Mouse (Mus musculus) adrenal gland, adult 8-10 months (tissue): ENCODE data around the gene Ppp1r13b. TPM values are rescaled to one million over a fixed set of nuclear protein-coding genes. Genes with fewer than 3 reads are reported as not detected.
A peak's percentile ranks its signal among the peaks of the same experiment; 100 is the strongest.

Experiments
- DNase-seq: peaks from one replicate; pipeline ENCODE4 v3.0.0; 2022
- total RNA-seq, 4 experiments: library from RNA; stranded (reverse); gene quantifications; 2 replicates each; pipeline ENCODE4 v1.2.4; 2022

Gene Ppp1r13b
- total RNA-seq, 4 experiments from 2014 or later: 16.0 to 26.6 (median 18.7) TPM

- DNase-seq: no peak
Observed at GRCm38 (mm10) chr12:111821931-111822330, 86.0 kb downstream of the Ppp1r13b start.

DNA sequence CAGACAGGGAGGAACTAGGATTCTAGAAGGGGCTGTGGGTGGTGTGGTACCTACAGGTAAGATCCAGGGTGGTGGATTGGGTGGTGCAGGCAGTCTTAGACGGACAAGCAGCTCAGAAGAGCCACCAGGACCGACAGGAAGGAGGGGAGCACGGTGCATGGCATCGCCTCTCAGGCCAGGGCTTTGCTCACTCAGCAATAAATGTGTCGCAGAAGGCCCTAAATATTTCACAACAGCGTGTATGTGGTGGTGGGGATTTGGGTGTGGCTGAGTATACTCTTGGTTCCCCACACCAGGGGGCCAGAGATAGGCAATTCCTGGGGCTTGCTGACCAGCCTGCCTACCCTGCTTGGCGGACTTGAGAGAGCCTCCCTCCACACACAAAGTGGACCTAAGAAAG lies 87.2 kb downstream of the Ppp1r13b start:
- no peak for DNase-seq

DNA sequence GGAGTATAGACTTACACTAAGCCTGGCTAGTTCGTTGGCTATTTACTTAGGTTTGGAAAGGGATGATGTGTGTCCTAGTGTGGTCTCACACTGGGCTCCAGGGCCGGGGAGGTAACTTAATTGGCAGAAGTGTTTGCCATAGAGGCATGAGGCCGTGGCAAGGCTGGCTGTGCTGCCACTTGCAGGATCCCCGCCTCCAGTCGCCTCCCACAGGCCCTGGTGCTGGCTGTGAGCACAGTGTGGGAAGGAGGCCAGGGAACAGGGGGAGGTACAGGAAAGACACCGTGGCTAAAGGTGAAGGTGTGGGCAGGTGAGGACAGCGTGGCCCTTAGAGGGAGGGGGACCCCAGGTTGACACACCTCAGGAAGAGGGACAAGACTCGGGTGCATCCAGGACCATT lies 88.0 kb downstream of the Ppp1r13b start:
- DNase-seq: no peak

- no peak for DNase-seq
Observed at GRCm38 (mm10) chr12:111817991-111818390, 89.9 kb downstream of the Ppp1r13b start.

- no peak for DNase-seq
Observed at GRCm38 (mm10) chr12:111816967-111817366, 90.9 kb downstream of the Ppp1r13b start.

DNA sequence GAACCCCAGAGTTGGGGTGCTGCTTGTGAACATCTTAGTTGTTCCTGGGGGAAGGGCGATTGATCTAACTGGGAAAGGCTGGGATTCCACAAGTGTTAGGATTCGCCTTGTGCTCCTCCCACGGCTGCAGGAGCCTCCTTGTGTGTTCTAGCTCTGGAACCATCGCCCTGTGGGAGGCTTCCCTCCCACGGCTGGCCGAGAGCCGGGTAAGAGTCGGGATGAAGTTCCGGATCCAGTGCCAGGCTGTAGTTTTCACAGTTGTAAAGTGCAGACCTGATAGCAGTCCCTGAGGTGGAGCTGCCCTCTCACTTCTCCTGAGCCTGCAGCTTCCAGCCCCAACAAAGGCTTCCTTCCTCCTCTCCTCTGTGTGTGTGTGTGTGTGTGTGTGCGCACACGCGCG lies 91.4 kb downstream of the Ppp1r13b start:
- DNase-seq: no peak

GRCm38 (mm10) chr12:111814769-111815762 lies 92.8 kb downstream of the Ppp1r13b start:
- DNase-seq: no peak

- peak; percentile 99 for DNase-seq
Observed at GRCm38 (mm10) chr12:111813766-111814617, 93.9 kb downstream of the Ppp1r13b start, which contains the start of the genes Xrcc3 and Zfyve21. Xrcc3 (minus strand) TSS chr12:111813873. Zfyve21 (plus strand) TSS chr12:111814170.

DNA sequence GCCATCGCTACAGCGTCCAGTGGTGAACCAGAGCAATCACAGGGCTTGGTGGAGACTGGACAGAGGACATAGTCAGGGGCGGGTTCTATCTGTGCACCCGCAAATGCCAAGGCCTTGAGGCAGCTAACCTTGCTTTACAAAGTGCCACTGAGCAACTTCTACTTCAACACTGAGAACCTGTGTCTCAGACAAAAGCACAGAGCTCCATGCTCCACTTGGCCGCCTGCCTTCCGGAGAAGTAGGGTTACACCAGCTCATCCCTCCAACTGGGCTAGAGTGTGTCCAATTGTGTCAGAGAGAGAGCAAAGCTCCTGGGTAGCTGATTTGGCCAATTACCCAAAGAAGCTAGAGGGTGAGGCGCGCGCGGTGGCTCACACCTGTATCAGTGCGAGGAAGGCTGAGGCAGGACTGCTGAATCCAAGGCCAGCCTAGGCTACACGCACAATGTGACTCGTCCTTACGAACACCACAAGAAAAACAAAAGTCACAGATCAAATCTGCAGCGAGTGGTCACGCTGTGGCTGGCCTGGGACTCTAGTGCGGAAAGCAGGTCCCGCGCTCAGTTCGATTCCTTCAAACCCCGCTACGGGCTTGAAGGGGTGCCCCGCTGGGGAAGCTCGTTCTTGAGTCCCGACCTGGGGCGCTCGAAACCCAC lies 94.7 kb downstream of the Ppp1r13b start:
- DNase-seq: peak; percentile 72

DNA sequence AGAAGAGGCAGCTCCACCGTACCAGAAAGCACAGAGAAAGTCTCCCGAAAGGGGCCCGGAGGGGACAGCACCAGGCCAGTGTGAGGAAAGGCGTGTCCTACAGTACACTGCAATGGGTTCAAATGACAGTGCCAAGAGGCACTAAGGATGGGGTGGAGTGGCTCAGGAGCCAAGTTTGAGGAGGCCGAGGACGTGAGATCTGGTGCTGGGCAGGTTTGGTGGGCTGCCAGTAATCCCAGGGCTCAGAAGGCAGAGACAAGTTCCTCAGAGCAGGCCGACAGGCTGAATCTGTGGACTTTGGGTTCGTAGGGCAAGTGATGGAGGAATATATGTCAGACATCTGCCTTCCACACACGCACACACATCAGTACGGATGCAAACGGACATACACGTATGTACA lies 95.3 kb downstream of the Ppp1r13b start:
- no peak for DNase-seq

GRCm38 (mm10) chr12:111812075-111812474 lies 95.8 kb downstream of the Ppp1r13b start:
- DNase-seq: no peak

DNA sequence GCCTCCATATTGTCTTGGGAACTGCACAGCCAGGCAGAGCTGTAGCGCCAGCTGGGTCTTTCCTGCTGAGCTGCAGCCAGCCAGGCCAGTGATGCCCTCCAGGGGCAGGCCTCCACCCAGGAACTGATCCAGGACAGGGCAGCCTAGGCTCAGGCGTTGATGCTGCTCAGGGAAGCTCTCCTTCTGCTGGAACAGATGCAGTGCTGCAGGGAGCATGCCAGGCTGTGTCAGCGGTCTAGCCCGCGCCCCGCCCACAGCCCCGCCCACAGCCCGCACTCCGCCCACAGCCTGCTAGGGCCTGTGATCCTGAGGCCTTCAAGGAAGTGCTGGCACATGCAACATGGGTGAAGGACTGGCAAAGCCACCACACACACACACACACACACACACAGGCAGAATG lies 98.1 kb downstream of the Ppp1r13b start:
- DNase-seq: peak; percentile 72

DNA sequence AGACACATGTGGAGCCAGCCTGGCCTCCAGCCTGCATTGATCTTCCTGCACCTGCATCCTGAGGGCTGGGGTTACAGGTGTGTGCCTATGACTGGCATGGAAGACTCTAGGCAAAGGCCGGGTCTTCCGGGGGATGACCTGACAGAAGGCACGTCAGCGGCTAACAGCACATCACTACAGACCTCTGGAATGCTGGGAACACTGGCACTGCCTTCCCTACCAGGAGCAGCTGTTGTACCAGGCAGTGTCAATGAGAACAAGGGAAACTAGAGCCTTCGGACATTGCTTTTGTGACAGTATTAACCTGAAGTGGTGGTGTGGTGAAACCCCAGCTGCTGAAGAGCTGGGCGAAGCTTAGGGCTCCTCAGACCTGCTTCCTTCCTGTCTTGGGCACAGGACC lies 99.1 kb downstream of the Ppp1r13b start:
- DNase-seq: no peak

GRCm38 (mm10) chr12:111803538-111803937 lies 104.4 kb downstream of the Ppp1r13b start:
- DNase-seq: no peak

GRCm38 (mm10) chr12:111800459-111801183 lies 107.3 kb downstream of the Ppp1r13b start:
- DNase-seq: no peak

GRCm38 (mm10) chr12:111798493-111798892 lies 109.4 kb downstream of the Ppp1r13b start:
- no peak for DNase-seq

GRCm38 (mm10) chr12:111797251-111797650 lies 110.7 kb downstream of the Ppp1r13b start:
- DNase-seq: no peak

DNA sequence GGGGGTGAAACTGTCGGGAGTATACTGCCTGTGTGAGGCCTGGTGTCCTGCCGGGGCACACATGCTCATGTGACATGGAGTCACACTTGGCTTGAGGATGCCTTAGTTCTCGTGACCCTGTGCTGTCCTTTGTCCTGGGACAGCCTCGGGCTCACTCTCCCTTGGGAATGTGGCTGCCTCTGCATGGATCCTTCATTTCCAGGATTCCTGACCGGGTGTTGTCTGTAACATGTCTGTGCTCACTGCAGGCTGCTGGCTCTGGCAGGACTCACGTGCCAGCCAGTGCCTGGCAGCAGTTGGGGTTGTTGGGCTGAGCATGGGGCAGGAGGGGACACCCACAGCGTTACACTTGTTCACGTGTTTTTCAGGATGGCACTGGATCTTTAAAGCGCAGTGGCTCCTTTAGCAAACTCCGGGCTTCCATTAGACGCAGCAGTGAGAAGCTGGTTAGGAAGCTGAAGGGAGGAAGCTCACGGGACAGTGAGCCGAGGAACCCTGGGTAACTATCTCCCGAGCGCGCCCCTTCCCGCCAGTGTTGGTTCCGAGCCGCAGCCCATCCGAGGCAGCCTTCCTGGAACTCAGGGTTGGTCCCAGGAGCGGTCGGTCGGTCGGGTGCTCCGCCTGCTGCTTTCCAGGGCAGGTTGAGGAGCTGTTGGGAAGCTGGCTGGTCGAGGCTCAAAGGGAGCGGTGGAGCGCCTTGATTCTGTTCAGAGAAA lies 112.6 kb downstream of the Ppp1r13b start:
- DNase-seq: no peak

DNA sequence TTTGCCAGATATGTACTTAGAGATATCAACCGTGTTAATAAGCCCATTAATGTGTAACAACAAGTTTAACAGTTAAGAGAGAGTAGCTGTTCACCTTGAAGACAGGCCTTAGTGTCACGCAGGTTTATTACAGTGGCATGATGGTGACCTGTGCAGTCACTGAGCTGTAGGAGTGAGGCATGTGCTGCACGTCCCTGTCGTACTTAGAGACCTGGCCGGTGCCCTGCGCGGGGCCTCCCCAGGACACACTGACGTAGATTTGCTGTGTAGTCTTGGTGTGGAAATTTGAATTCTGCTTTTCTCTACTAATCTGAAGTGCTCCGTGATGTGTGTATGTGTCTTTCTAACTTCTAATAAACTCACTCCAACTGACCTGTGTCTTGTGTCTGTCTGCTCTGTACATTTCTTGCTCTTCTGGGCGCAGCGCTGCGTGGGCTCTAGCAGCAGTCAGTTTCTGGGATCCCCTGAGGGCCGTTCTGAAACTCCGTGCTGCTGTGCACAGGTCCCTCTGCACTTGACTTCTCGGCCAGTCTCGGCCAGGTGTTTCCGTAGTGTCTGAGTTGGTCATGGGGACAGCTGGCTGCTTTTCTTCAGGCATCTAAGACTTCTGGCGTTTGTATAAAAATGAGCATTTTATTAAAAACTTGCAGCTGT lies 113.3 kb downstream of the Ppp1r13b start:
- no peak for DNase-seq

DNA sequence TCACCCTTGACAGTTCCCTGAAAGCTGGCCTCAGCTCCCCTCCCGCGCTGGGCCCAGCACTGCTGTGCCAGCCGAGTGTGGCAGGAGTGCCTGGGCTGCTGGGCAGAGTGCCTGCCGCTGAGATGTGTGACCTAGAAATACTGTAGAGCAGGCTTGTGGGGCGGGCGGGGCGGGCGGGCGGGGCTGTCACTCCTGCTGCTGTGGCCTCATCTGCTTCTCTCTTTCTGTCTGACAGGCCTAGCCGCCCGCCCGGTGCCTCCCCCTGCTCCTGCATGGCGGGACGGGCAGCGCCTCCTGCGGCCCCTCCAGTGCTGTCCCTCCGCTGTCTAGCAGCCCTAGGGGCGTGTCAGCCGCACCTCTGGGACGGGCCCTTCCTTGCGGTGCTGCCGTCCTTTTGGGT lies 113.8 kb downstream of the Ppp1r13b start:
- DNase-seq: no peak
